Mouse (Mus musculus) forebrain, embryonic 16.5 days (tissue): ENCODE data around the gene Pard3b. TPM values are rescaled to one million over a fixed set of nuclear protein-coding genes. Genes with fewer than 3 reads are reported as not detected.

Experiments used
- ATAC-seq: fragments of 200-750 bp; cut with Nextera tagmentation; 2 replicates; pipeline ENCODE4 v1.8.0; 2017; ENCODE audit warnings: mild to moderate bottlenecking, moderate library complexity
- H3K27ac ChIP-seq: fragments of 300-500 bp; sonication (generic); 2 replicates; pipeline ENCODE4 v1.5.1; 2014; ENCODE audit warnings: low read length, control low read depth
- H3K27me3 ChIP-seq: fragments of 300-500 bp; sonication (generic); replicated peaks from 2 replicates; pipeline ENCODE4 v1.6.1; 2014; ENCODE audit warnings: low read length; ENCODE audit not compliant: control insufficient read depth, insufficient read depth
- H3K36me3 ChIP-seq: fragments of 300-500 bp; sonication (generic); 2 replicates; pipeline ENCODE4 v1.6.1; 2014; ENCODE audit not compliant: control insufficient read depth, insufficient read depth
- H3K4me1 ChIP-seq: fragments of 300-500 bp; sonication (generic); replicated peaks from 2 replicates; pipeline ENCODE4 v1.6.1; 2014; ENCODE audit warnings: low read length; ENCODE audit not compliant: control insufficient read depth, insufficient read depth
- H3K4me2 ChIP-seq: fragments of 300-500 bp; sonication (generic); 2 replicates; pipeline ENCODE4 v1.6.1; 2014; ENCODE audit warnings: mild to moderate bottlenecking, low read length, control low read depth
- H3K4me3 ChIP-seq: fragments of 300-500 bp; sonication (generic); replicated peaks from 2 replicates; pipeline ENCODE4 v1.5.1; 2014; ENCODE audit warnings: mild to moderate bottlenecking, low read length, control low read depth
- H3K9ac ChIP-seq: fragments of 300-500 bp; sonication (generic); replicated peaks from 2 replicates; pipeline ENCODE4 v1.6.1; 2014; ENCODE audit warnings: low read depth, low read length, control low read depth
- H3K9me3 ChIP-seq: fragments of 300-500 bp; sonication (generic); 2 replicates; pipeline ENCODE4 v1.6.1; 2016; ENCODE audit warnings: low read length; ENCODE audit not compliant: control insufficient read depth
- WGBS: fragments of 180-500 bp; shearing (Covaris S2); extraction: QIAGEN DNeasy Blood & Tissue Kit; methylation state at CpG from one replicate; pipeline ENCODE4 v1.1.7; 2014; 5-methylcytosine and 5-hydroxymethylcytosine counted together
- polyA plus RNA-seq: library from polyadenylated mRNA; unstranded; fragments of >200 nt; fragmentation: Nextera tagmentation; extraction: Ambion mirVana; gene quantifications from 2 replicates; pipeline ENCODE4 v1.2.1, GENCODE M21; 2015

Pard3b gene
- polyA plus RNA-seq, 1 experiment from 2014 or later: 6.3 TPM

- WGBS: 70% methylated on average over 1 of the region's 1 CpGs
- no peaks in the 10 kb centered on the region for H3K36me3 ChIP-seq
- no peak overlapping the region for H3K27ac ChIP-seq
- no peak for ATAC-seq
- H3K9me3 ChIP-seq: no peaks in the 10 kb centered on the region
- H3K4me1 ChIP-seq: no peaks in the 10 kb centered on the region; the same call in 1 of the 2 replicates
- H3K4me2 ChIP-seq: no peak overlapping the region
- H3K4me3 ChIP-seq: no peak overlapping the region
- no peaks in the 10 kb centered on the region for H3K27me3 ChIP-seq
- H3K9ac ChIP-seq: no peak overlapping the region
These were observed 13.0 kb downstream of the Pard3b start for GRCm38 (mm10) chr1:61651454-61652271.

- Histone ChIP-seq H3K27ac (no peak overlapping the region), H3K9ac (no peak overlapping the region), H3K4me3 (no peak overlapping the region), H3K9me3 (no peaks in the 10 kb centered on the region), H3K36me3 (no peaks in the 10 kb centered on the region), H3K4me2 (no peak overlapping the region), H3K27me3 (no peaks in the 10 kb centered on the region), H3K4me1 (no peaks in the 10 kb centered on the region; the same call in 1 of the 2 replicates)
- 95% methylated on average over 3 of the region's 3 CpGs for WGBS
- ATAC-seq: no peak
These were observed 19.1 kb downstream of the Pard3b start for GRCm38 (mm10) chr1:61657760-61658159.

DNA sequence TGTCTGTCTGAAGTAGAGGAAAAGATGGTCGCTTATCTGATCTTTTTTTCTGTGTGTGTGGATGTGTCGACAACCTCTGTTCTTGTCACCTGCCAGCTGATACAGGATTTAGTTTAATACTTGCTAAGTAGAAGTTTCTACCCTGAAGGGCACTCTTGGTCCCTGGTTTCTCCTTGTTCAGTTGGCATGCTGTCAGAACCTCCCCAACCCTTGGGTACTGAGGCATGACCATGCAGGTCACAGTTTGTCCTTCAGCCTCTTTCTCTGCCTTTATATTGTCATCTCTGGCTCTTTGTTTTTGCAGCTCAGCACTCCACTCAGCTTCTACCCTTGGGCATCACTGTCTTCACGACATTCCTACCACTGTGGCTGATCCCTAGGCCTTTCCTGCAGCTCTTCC, 21.3 kb downstream of the Pard3b start:
- Histone ChIP-seq H3K27me3 (no peaks in the 10 kb centered on the region), H3K4me2 (no peak overlapping the region), H3K4me1 (no peaks in the 10 kb centered on the region), H3K9ac (no peak overlapping the region), H3K4me3 (no peak overlapping the region), H3K9me3 (no peaks in the 10 kb centered on the region), H3K27ac (no peak overlapping the region), H3K36me3 (no peaks in the 10 kb centered on the region)
- no peak for ATAC-seq
- WGBS: 77% methylated on average over 3 of the region's 3 CpGs

- Histone ChIP-seq H3K36me3 (no peaks in the 10 kb centered on the region), H3K27me3 (no peaks in the 10 kb centered on the region), H3K4me1 (no peaks in the 10 kb centered on the region; the same call in 1 of the 2 replicates), H3K27ac (no peak overlapping the region), H3K4me3 (no peak overlapping the region), H3K9ac (no peak overlapping the region), H3K4me2 (no peak overlapping the region), H3K9me3 (no peaks in the 10 kb centered on the region)
- 0 out of 2 replicates have a peak, but pooled peaks have one; percentile 28 for ATAC-seq
- WGBS: 17% methylated on average over 8 of the region's 8 CpGs
These were observed 46.7 kb downstream of the Pard3b start for GRCm38 (mm10) chr1:61685221-61685814.

GRCm38 (mm10) chr1:61685921-61686320, 47.3 kb downstream of the Pard3b start:
- H3K4me2 ChIP-seq: no peak overlapping the region
- H3K4me1 ChIP-seq: no peaks in the 10 kb centered on the region; the same call in 1 of the 2 replicates
- H3K27me3 ChIP-seq: no peaks in the 10 kb centered on the region
- no peaks in the 10 kb centered on the region for H3K36me3 ChIP-seq
- ATAC-seq: no peak
- 79% methylated on average over 1 of the region's 1 CpGs for WGBS
- no peak overlapping the region for H3K4me3 ChIP-seq
- H3K27ac ChIP-seq: no peak overlapping the region
- H3K9me3 ChIP-seq: no peaks in the 10 kb centered on the region
- H3K9ac ChIP-seq: no peak overlapping the region

GRCm38 (mm10) chr1:61688301-61688700, 49.7 kb downstream of the Pard3b start:
- Histone ChIP-seq H3K4me1 (no peaks in the 10 kb centered on the region; the same call in 1 of the 2 replicates), H3K4me2 (no peak overlapping the region), H3K9me3 (no peaks in the 10 kb centered on the region), H3K27ac (no peak overlapping the region), H3K4me3 (no peak overlapping the region), H3K36me3 (no peaks in the 10 kb centered on the region), H3K9ac (no peak overlapping the region), H3K27me3 (no peaks in the 10 kb centered on the region)
- WGBS: 49% methylated on average over 3 of the region's 3 CpGs
- no peak for ATAC-seq

GRCm38 (mm10) chr1:61698462-61699218, 60.0 kb downstream of the Pard3b start:
- ATAC-seq: no peak
- H3K27me3 ChIP-seq: no peaks in the 10 kb centered on the region
- WGBS: 68% methylated on average over 10 of the region's 10 CpGs

DNA sequence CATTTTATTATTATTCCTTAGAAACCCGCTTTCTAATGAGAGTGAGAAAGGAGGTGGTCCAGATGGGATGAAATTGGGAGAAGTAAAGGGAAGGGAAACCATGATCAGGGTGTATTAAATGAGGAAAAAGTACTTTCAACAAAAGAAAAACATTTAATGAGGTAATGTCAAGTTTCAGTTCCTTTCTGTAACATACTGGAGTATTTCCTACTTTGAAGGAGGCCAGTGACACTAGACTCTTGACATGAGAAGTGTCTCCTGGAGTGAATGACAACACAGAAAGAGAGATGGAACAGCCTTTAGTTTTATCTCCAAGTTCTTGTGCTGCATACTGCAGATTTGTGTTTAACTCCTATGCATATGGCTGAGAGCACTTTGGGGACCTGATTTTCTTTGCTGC, 71.2 kb downstream of the Pard3b start:
- no peak overlapping the region for H3K9ac ChIP-seq
- H3K4me2 ChIP-seq: no peak overlapping the region
- H3K36me3 ChIP-seq: no peaks in the 10 kb centered on the region
- H3K27ac ChIP-seq: no peak overlapping the region
- 87% methylated on average over 1 of the region's 1 CpGs for WGBS
- H3K27me3 ChIP-seq: no peaks in the 10 kb centered on the region
- no peak overlapping the region for H3K4me3 ChIP-seq
- ATAC-seq: no peak
- H3K9me3 ChIP-seq: no peaks in the 10 kb centered on the region
- no peaks in the 10 kb centered on the region for H3K4me1 ChIP-seq

More at GRCm38 (mm10) chr1:61698462-61699218, 60.0 kb downstream of the Pard3b start:
- H3K4me3 ChIP-seq: no peak overlapping the region
- no peak overlapping the region for H3K9ac ChIP-seq
- no peaks in the 10 kb centered on the region for H3K4me1 ChIP-seq
- H3K36me3 ChIP-seq: no peaks in the 10 kb centered on the region
- no peak overlapping the region for H3K27ac ChIP-seq
- no peak overlapping the region for H3K4me2 ChIP-seq
- no peaks in the 10 kb centered on the region for H3K9me3 ChIP-seq

DNA sequence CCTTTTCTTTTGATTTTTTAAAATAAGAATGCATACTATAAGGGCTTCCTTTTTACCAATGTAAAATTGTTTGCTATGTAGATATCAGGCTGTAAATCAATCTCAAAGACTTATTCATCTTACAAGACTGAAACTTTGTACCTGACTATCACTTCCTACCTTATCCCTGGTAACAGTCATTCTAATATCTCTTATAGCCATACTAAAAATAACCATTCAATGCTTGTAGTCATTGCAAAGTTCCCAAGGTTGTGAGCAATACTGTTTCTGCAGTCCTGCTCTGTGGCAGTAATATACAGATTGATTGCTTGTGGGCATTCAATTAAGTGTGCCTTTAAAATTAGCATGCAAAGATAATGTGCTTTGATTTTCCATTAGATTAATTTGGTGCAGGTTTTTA, 72.9 kb downstream of the Pard3b start:
- Histone ChIP-seq H3K36me3 (no peaks in the 10 kb centered on the region), H3K27ac (no peak overlapping the region), H3K4me1 (no peaks in the 10 kb centered on the region), H3K9ac (no peak overlapping the region), H3K4me3 (no peak overlapping the region), H3K4me2 (no peak overlapping the region), H3K27me3 (no peaks in the 10 kb centered on the region), H3K9me3 (no peaks in the 10 kb centered on the region)
- no peak for ATAC-seq
